ENCODE assay signal across 23 mouse cellular contexts in genomic region chrX:95373101-95373500, GRCm38 (mm10).
A peak's percentile ranks its signal among the peaks of the same experiment; 100 is the strongest.
DNase-seq lines count a peak whose midpoint lies in the region; TF ChIP-seq lines count a peak whose summit lies in the region.
"Had no signal": no experiment of that assay in that cellular context is flagged by ENCODE, and none has a peak within 500 bp of the region (broad histone marks: within the 10 kb centered on the region; RNA-seq: fewer than 3 reads in every experiment).

No protein-coding gene starts in this region.

- H3K4me1 ChIP-seq in ES-Bruce4 (ENCODE audit: control insufficient read depth, insufficient read depth, low read length): no peaks in the 10 kb centered on the region

- TF ChIP-seq EP300 in ES-Bruce4 (IDR thresholded peaks at IDR 0.05; ENCODE audit: insufficient read depth, low read depth, low read length): 0 out of 2 replicates have a peak, but pooled peaks have one; percentile 16

- DNase-seq in ES-CJ7 (ENCODE audit: low read depth, low spot score) (peak; percentile 88), R1 (ENCODE audit: low read depth, low spot score) (peak; percentile 87), ZHBTc4 (ENCODE audit: low read depth, low spot score) (peak; percentile 66)
- no peak for DNase-seq in thymus, postnatal 0 days (ENCODE audit: low spot score)
- DNase-seq in adrenal gland, adult 8-10 months: no peak
- no peak for DNase-seq in testis, postnatal 10 days (ENCODE audit: low spot score)
- DNase-seq in left cerebral cortex, postnatal 4 days: no peak
- DNase-seq: adrenal gland, adult 2 months; adrenal gland, postnatal 10 days; adrenal gland, postnatal 14 days; adrenal gland, postnatal 25 days; adrenal gland, postnatal 36 days; B cell, adult 2 months; cerebellum, adult 11 months; cerebellum, adult 11-12 months; cerebellum, adult 18-20 months; cerebellum, adult 2 months; cerebellum, adult 8-10 months; cerebellum, adult 9-10 months; cerebellum, adult 9-11 months had no signal

- TF ChIP-seq POLR2A in ES-Bruce4 (IDR thresholded peaks at IDR 0.05; ENCODE audit: insufficient read depth, low read length): no peak

- H3K9ac ChIP-seq in ES-Bruce4 (ENCODE audit: low read depth, poor library complexity, severe bottlenecking): no peak overlapping the region

- no peak overlapping the region; the same call in 1 of the 2 replicates for H3K27ac ChIP-seq in ES-Bruce4 (ENCODE audit: insufficient read depth, low read length)

- no peaks in the 10 kb centered on the region for H3K36me3 ChIP-seq in ES-Bruce4 (ENCODE audit: control insufficient read depth, insufficient read depth, low read length, poor library complexity, severe bottlenecking)
- H3K36me3 ChIP-seq: G1E had no signal

- H3K4me3 ChIP-seq in ES-Bruce4 (ENCODE audit: low read depth, low read length): no peak overlapping the region

- H3K27me3 ChIP-seq in ES-Bruce4 (ENCODE audit: control insufficient read depth, insufficient read depth, low read length, poor library complexity, severe bottlenecking): no peaks in the 10 kb centered on the region
- H3K27me3 ChIP-seq: CH12.LX had no signal

- no peak for TF ChIP-seq CTCF in ES-Bruce4 (IDR thresholded peaks at IDR 0.05; ENCODE audit: low read depth, low read length)

- intact Hi-C loops in left cerebral cortex, postnatal 4 days (cut with DNase I): no loop called here

- no peaks in the 10 kb centered on the region for H3K9me3 ChIP-seq in ES-Bruce4 (replicated peaks; ENCODE audit: control insufficient read depth, insufficient read depth, low read length, poor library complexity, severe bottlenecking)
- H3K9me3 ChIP-seq: G1E had no signal

Comparison
In these comparisons a context has a peak if more than half of its experiments do, and no peak if none do; other contexts are left out.
1. DNase-seq: peak in ES-CJ7 (single experiment), R1 (single experiment) and ZHBTc4 (single experiment); none in thymus, postnatal 0 days (single experiment), adrenal gland, adult 8-10 months (single experiment), testis, postnatal 10 days (single experiment) and left cerebral cortex, postnatal 4 days (single experiment).